Mouse (Mus musculus): ENCODE results near the gene Rab3gap1.

The Rab3gap1 gene

DNA sequence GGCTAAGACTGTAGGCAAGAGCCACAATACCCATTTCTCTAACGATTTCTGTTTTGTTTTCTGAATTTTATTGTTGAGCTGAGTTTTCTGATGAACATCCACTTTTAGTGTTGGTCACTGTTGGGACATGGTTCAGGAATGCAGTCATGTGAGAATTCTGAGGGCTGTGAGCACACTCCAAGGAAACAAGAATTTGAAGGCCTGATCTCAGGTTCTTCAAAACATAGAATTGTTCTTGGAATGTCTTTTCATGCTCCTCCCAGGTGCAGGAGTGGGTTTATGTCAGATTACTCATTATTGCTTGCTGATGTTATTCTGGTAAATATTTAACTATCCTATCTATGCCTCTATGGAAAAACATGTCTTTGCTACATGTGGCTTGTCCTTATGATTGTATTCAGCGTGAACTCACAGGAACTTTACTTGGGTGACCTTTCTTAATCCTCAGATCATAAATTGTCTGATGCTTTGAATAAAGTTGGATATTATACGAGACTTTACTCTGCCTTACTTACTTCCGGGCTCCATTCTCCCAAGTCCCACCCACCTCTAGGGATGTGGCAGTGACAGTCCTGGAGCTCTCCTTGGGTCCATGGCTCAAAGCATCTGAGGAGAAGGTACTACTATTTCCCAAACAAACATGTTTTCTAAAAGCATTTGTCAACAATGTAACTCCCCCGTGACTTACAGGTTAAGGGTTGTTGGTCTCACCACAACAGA lies 114.9 kb downstream of the Rab3gap1 start:
- no peak for DNase-seq (ENCODE audit: low spot score)

DNA sequence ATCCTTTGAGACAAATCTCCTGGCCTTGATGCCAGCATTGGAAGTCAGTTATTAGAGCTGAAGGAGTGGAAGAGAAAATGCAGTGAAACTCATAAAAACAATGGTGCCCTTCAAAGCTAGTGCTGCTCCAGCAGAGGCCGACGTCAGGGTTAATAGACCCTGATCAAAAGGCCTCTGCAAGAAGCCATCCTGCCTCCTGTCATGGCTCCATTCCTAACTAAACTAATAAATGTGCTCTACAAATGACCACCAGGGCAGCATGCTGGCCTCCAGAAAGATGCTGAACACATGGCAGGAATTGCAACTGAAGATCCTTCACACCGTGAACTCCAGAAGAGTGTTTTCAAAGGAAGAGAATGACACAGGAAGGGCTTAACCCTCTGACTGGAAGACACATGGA lies 116.8 kb downstream of the Rab3gap1 start:
- DNase-seq (ENCODE audit: low spot score), result no peak

DNA sequence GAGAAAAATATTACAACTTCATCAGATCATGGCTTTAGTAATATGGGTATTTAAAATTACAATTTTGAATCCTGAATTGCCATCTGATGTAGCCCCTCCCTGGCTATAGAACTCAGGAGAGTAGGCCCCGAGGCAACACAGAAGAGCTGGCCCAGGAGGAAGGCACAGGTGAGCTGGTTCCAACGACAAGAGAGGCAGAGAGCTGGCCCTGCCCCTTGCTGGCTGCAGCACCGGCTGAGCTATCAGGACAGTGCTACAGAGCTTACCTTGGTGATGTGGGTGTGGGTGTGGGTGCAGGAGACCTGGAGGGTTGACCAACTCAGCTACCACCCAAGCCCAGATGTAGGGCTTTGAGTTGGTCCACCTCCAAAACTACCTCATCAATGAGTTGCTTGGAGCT lies 119.7 kb downstream of the Rab3gap1 start:
- no peak for DNase-seq (ENCODE audit: low spot score)

DNA sequence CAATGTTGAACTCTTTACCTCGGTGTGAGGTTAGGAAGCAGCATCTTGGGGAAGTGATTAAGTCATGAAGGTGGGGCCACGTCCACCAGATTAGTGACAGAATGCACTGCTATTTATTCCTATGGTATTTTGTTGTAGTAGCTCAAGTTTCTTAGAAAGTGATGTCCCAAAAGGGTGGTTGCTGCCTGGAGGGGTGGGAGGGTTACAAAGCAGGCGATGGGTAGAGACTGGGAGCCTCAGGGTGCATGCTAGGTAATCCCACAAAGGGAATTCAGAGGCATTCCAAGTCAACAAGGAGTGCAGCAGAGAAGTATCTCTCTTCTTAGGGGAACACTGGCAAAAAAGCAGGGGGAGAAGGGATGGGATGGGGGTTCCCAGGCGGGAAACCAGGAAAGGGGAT lies 120.8 kb downstream of the Rab3gap1 start:
- no peak for DNase-seq (ENCODE audit: low spot score)

DNA sequence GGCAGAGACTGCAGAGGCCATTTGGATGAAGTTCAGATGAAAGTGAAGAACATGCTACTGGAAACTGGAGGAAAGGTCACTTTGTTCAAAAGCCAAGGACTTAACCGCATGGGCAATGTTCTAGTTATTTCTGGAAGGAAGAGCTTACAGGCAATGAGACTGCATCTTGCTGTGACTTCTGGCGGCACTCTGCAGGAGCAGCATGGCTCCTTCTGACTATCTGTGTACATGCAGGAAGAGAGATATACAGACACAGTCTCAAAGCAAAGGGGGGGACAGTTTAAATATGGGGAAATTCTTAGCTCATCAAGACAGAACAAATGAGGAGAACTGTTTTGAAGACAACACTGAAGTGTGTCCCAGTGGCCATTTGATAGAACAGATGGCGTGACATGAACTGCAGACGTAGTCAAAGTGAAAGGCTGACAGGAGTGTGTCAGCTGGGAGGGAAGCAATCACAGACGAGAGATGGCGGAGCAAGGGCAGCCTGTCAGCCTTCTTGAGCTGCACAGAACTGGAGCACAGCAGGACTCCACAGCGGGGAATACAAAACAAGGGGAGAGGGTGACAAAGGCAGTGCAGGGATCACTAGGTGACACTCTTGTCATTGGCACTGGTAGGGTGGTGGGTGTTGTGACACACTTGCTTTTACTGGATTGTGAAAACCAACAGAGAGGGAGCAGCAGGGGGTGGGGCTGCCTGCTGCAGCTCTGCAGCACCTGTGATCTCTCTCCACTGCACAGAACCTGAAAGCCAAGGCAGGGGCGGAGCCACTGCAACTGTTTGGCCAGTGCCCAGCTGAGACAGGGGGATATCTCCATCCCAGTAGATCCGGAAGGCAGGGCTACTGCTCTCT lies 121.5 kb downstream of the Rab3gap1 start:
- no peak for DNase-seq (ENCODE audit: low spot score)

Measured in spleen, adult 12 weeks (tissue).